Mouse (Mus musculus) olfactory bulb, adult 2 months (tissue): ENCODE measurements around the gene Erc1. TPM values are rescaled to one million over a fixed set of nuclear protein-coding genes. Genes with fewer than 3 reads are reported as not detected.

Experiments used
- H3K27ac ChIP-seq: fragments of 200-500 bp; 2 replicates; pipeline ENCODE4 v1.5.1; 2012; ENCODE audit warnings: low read depth, low read length; ENCODE audit not compliant: insufficient read depth
- H3K4me1 ChIP-seq: fragments of 200-500 bp; 2 replicates; pipeline ENCODE4 v1.6.1; 2012; ENCODE audit warnings: low read length; ENCODE audit not compliant: control insufficient read depth, insufficient read depth
- H3K4me3 ChIP-seq: fragments of 200-500 bp; 2 replicates; pipeline ENCODE4 v1.5.1; 2012; ENCODE audit warnings: mild to moderate bottlenecking, low read depth, low read length, moderate library complexity; ENCODE audit not compliant: insufficient read depth
- CTCF ChIP-seq: fragments of 200-500 bp; IDR thresholded peaks from 2 replicates; pipeline ENCODE4 v1.5.1; 2012; ENCODE audit warnings: low read depth, mild to moderate bottlenecking, low read length, moderate library complexity; ENCODE audit not compliant: insufficient read depth
- POLR2A ChIP-seq: fragments of 200-500 bp; IDR thresholded peaks from 2 replicates; pipeline ENCODE4 v1.6.1; 2012; ENCODE audit warnings: mild to moderate bottlenecking, low read depth, low read length, moderate library complexity; ENCODE audit not compliant: insufficient read depth
- WGBS: fragments of 180-500 bp; shearing (Covaris S2); methylation state at CpG from one replicate; pipeline ENCODE4 v1.1.7; 2018; 5-methylcytosine and 5-hydroxymethylcytosine counted together
- polyA plus RNA-seq: library from polyadenylated mRNA; stranded (reverse); fragments of >200 nt; gene quantifications from 2 replicates; pipeline ENCODE4 v1.2.4, GENCODE M21; 2012; ENCODE audit warnings: low replicate concordance; ENCODE audit not compliant: missing spikeins, insufficient read depth, insufficient read length

Erc1 gene
- polyA plus RNA-seq, 1 experiment, result not detected

DNA sequence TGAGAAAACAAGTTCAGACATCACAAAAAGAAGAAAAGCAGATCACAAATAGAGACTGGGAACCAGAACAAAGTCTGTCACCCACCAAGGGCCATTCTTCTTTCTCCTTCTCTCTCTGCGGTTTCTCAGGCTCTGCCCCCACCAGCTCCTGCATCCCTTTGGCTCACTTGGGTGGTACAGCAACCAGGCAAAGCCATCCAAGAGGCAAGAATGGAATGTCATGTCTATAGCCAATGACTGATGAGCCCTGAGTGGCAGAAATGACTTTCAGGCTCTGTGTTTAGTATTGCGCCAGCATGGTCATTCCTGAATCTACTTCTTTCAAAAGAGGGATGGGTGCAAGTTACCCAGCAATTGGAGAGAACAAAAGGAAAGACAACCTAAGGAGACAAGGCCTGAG is 257.1 kb downstream of the Erc1 start:
- 91% methylated on average over 2 of the region's 2 CpGs for WGBS
- H3K27ac ChIP-seq, result no peak overlapping the region
- peaks cover 3% of the 10 kb centered on the region; the same call in 1 of the 2 replicates for H3K4me1 ChIP-seq
- H3K4me3 ChIP-seq, result no peak overlapping the region
- no peak for TF ChIP-seq POLR2A
- no peak for TF ChIP-seq CTCF

DNA sequence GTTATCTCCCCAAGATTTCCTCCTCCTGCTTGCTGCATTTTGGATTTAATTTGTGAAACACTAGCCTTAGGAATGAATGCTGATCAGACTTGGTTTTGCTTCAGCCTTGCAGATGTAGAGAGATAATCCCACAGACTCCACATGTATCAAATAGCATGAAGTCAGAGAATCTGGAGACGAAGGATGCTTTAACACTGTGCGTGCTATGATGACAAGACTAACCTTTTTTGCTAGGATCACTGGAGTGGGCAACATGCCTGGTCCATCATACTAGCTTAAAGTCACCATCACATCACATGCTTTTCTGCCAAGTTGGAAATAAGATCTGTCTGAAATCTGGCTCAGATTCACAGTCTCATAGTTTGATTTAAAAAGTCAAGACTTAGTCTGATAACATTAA is 260.1 kb downstream of the Erc1 start:
- Histone ChIP-seq H3K4me3 (no peak overlapping the region), H3K4me1 (peaks cover 3% of the 10 kb centered on the region; the same call in 1 of the 2 replicates), H3K27ac (no peak overlapping the region)
- TF ChIP-seq CTCF (no peak), POLR2A (no peak)
- WGBS, result 95% methylated on average over 2 of the region's 2 CpGs

DNA sequence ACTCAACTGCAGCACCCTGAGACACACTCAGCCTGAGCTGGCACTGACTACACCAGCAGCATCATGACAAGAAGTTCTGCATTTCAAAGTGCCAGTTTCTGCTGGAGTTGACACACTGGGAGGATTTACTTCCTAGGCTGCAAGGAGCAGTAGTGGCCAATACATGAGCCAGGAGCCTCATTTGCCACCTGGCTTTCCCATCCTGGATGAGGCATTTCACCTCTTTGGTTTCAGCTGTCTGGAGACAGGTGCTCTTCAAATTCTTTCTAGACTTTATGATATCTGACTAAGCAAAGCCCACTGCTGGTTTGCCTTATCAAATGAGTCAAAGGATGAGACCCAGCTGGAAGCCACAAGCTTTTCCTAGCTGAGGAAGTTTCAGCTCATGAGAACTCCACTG is 260.5 kb downstream of the Erc1 start:
- TF ChIP-seq CTCF, result no peak
- no peak for TF ChIP-seq POLR2A
- Histone ChIP-seq H3K27ac (no peak overlapping the region), H3K4me1 (peaks cover 3% of the 10 kb centered on the region; the same call in 1 of the 2 replicates), H3K4me3 (no peak overlapping the region)

DNA sequence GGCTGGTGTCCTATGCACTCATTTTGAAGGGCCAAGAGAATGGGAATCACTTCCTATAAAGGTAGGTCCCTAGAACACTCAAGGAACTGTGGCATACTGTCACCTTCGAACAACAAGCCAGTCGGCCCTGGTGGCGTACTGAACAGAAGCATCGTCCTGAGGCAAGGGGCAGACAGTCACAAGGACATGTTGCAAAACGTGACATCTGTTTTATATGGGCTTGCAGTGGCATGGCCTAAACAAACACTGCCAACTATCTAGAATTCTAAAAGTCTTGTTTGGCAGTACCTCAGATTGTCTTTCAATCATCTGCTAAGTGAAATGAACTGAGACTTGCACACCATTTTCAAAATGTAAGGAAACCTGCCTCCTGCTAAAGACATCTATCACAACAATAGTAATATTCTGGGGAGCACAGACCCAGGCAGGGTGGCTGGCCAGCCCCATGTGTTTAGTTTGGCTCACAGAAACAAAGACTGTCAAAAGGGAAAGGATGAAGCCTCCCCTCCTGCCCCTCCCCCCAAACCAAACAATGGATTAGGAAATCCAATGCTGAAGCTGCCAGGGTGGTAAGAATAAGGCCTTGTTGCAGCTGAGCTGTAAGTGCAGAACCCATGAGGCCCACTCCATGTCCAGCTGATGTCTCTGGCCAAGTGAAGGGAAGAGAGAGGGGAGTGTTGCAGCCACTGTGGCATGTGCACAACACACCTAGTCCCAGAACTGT is 262.2 kb downstream of the Erc1 start:
- Histone ChIP-seq H3K27ac (no peak overlapping the region), H3K4me3 (no peak overlapping the region), H3K4me1 (peaks cover 3% of the 10 kb centered on the region; the same call in 1 of the 2 replicates)
- WGBS, result 76% methylated on average over 5 of the region's 5 CpGs
- TF ChIP-seq CTCF (no peak), POLR2A (no peak)

DNA sequence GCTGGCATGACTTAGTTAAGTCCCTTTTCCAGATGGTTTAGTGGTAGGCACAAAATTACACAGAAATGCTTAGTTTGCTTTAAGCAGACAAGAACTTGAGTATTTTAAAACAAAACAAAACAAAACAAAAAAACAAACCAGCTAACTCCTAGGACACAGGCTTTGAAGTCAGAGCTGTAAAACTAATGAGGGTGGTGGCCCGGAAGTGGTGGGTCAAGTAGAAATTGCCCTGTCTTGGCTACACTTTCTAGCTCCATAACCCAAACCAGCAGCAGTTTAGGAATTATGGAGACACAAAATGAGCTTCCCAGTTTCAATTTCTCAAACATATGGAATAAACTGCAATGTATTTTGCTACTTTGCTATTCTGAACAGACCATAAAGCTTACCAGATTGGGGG is 263.9 kb downstream of the Erc1 start:
- H3K4me3 ChIP-seq, result no peak overlapping the region
- peaks cover 3% of the 10 kb centered on the region; the same call in 1 of the 2 replicates for H3K4me1 ChIP-seq
- 76% methylated on average over 1 of the region's 1 CpGs for WGBS

DNA sequence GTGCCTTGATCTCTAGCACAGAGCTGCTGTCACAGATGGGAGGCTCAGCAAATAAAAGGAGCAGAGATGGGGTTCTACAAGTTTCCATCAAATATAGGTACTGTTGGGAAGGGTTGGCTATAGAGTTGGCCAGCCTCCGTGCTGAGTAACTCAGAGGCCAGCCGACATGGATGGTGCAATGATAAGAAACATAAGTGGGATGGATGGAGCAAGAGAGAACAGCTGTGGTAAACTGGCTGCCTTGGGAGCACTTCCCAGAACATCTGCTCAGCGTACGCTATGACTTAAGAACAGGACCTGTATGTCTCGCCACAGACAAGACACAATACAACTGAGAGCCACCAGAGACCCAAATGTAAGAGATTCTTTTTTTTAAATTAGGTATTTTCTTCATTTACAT is 264.8 kb downstream of the Erc1 start:
- no peak for TF ChIP-seq CTCF
- TF ChIP-seq POLR2A, result no peak
- Histone ChIP-seq H3K27ac (no peak overlapping the region), H3K4me1 (peaks cover 3% of the 10 kb centered on the region; the same call in 1 of the 2 replicates), H3K4me3 (no peak overlapping the region)
- 99% methylated on average over 5 of the region's 5 CpGs for WGBS

More for the DNA sequence above, 263.9 kb downstream of the Erc1 start:
- no peak overlapping the region for H3K27ac ChIP-seq
- TF ChIP-seq POLR2A (no peak), CTCF (no peak)

DNA sequence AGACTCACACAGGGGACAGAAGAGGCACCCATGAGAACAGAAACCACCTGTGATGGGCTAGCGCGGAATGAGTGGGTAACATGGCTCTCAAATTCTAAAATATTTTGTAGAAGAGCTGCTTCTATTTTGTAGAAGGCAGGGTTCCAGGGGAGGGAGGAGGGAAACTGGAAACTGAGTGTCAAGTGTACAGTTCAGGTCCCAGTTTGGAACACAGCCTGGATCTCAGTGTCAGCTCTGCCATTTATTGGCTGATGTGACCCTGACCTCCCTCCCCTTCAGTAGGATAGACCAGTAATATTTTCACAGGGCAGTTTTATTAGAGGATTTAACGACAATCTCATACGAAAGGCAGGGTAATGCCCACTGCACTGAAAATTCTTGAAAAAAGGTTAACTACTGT is 271.3 kb downstream of the Erc1 start:
- 90% methylated on average over 4 of the region's 4 CpGs for WGBS
- no peak for TF ChIP-seq POLR2A
- no peak for TF ChIP-seq CTCF
- Histone ChIP-seq H3K4me3 (no peak overlapping the region), H3K27ac (no peak overlapping the region), H3K4me1 (no peaks in the 10 kb centered on the region)

DNA sequence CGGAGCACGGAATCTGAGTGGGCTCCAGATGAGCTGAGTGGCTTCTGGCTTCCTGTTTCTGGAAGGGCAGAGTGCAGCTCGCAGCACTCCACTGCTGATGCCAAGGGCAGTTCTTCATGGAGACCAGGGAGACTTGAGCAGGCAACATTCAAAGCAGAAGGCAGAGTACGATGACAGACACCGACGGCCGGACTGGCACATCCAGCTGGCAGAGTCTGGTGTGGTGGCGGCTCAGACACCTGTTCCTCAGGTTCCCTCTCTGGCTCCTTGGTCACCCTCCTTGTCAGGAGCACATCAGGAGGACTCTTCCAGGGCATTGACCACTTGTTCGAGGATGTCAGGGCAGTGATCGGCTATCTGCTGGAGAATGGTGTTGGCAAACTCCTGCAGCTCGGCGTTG is 272.6 kb downstream of the Erc1 start:
- Histone ChIP-seq H3K4me1 (peaks cover 6% of the 10 kb centered on the region; the same call in 1 of the 2 replicates), H3K4me3 (no peak overlapping the region), H3K27ac (no peak overlapping the region)
- no peak for TF ChIP-seq CTCF
- no peak for TF ChIP-seq POLR2A
- 97% methylated on average over 12 of the region's 12 CpGs for WGBS

DNA sequence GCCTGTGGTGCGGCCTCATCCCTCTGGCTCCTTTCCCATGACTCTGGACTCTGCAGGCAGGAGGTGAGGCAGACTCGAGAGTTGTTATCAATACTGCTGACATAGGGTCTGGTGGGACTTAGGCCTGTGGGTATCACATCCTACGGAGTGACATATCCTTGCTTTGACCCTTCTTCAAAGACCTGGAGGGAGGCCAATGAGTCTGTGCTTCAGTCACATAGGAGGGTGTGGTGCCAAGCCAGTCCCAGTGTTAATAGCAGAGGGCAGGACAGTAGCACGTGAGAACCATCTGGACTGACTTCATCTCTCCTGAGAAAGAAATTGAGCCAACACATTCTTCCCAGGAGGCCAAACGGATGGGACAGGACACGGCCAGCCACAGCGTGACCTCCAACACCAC is 275.7 kb downstream of the Erc1 start:
- Histone ChIP-seq H3K4me3 (no peak overlapping the region), H3K27ac (no peak overlapping the region), H3K4me1 (peaks cover 6% of the 10 kb centered on the region; the same call in 1 of the 2 replicates)
- 82% methylated on average over 7 of the region's 7 CpGs for WGBS
- TF ChIP-seq CTCF, result no peak
